In genomic region chr8:120020298-120020697, GRCm38 (mm10) we compare ENCODE assay signal across 29 mouse cellular contexts. TPM values are rescaled to one million over a fixed set of nuclear protein-coding genes. Genes with fewer than 3 reads are reported as not detected.
DNase-seq lines count a peak whose midpoint lies in the region; ATAC-seq and TF ChIP-seq lines count a peak whose summit lies in the region.
"Had no signal": no experiment of that assay in that cellular context is flagged by ENCODE, and none has a peak within 500 bp of the region (broad histone marks: within the 10 kb centered on the region; RNA-seq: fewer than 3 reads in every experiment).

No protein-coding gene starts in this region.

- peaks cover 5% of the 10 kb centered on the region for H3K4me1 ChIP-seq in kidney, adult 2 months (ENCODE audit: control insufficient read depth, insufficient read depth, low read length)
- peaks cover 53% of the 10 kb centered on the region for H3K4me1 ChIP-seq in G1E (ENCODE audit: insufficient read depth, low read depth, low read length)
- peaks cover 15% of the 10 kb centered on the region; the same call in 1 of the 2 replicates for H3K4me1 ChIP-seq in limb, embryonic 14.5 days (ENCODE audit: control insufficient read depth, insufficient read depth, low read length)
- H3K4me1 ChIP-seq: forebrain, embryonic 13.5 days; heart, embryonic 10.5 days had no signal

- no peak for TF ChIP-seq CTCF in kidney, adult 2 months (conservative IDR thresholded peaks at IDR 0.05; ENCODE audit: insufficient read depth, insufficient read length, low read depth, low read length)
- TF ChIP-seq CTCF in G1E (IDR thresholded peaks at IDR 0.05; ENCODE audit: low read depth, low read length), result no peak

- ATAC-seq in G1E (ENCODE audit: extremely low read depth, insufficient number of reproducible peaks, low FRiP score, poor library complexity, severe bottlenecking), result 0 out of 2 replicates have a peak, but pooled peaks have one; percentile 16
- ATAC-seq in limb, embryonic 14.5 days (ENCODE audit: low FRiP score, low read depth), result no peak
- no peak for ATAC-seq in erythroid progenitor cell, adult 5-6 weeks (replicated peaks; ENCODE audit: low FRiP score, poor library complexity, severe bottlenecking)
- ATAC-seq: forebrain, embryonic 13.5 days; forebrain, embryonic 16.5 days had no signal

- H3K27ac ChIP-seq in kidney, adult 2 months (ENCODE audit: insufficient read depth, low read depth, low read length), result no peak overlapping the region
- H3K27ac ChIP-seq in limb, embryonic 14.5 days (replicated peaks; ENCODE audit: low read depth, low read length), result 0 out of 2 replicates have a peak overlapping the region, but pooled peaks have one; percentile 3
- H3K27ac ChIP-seq: embryonic facial prominence, embryonic 10.5 days; embryonic facial prominence, embryonic 13.5 days; forebrain, embryonic 10.5 days; forebrain, embryonic 13.5 days; heart, adult 2 months; heart, embryonic 10.5 days; heart, embryonic 13.5 days; hindbrain, embryonic 14.5 days had no signal

- H3K9me3 ChIP-seq in G1E (replicated peaks), result peaks cover 5% of the 10 kb centered on the region
- no peaks in the 10 kb centered on the region for H3K9me3 ChIP-seq in limb, embryonic 14.5 days (ENCODE audit: control insufficient read depth, low read length)
- H3K9me3 ChIP-seq: embryonic facial prominence, embryonic 10.5 days; embryonic facial prominence, embryonic 13.5 days; forebrain, embryonic 10.5 days; forebrain, embryonic 13.5 days; heart, embryonic 10.5 days; heart, embryonic 13.5 days had no signal

- no peak overlapping the region for H3K9ac ChIP-seq in limb, embryonic 14.5 days (ENCODE audit: low read depth, low read length, severe bottlenecking)
- H3K9ac ChIP-seq: embryonic facial prominence, embryonic 13.5 days; forebrain, embryonic 13.5 days; heart, embryonic 13.5 days; hindbrain, embryonic 14.5 days had no signal

- peak; percentile 43 for DNase-seq in kidney, adult 2 months
- DNase-seq in kidney, adult 11 months, result no peak
- no peak for DNase-seq in G1E (ENCODE audit: low spot score)
- DNase-seq in limb, embryonic 14.5 days (ENCODE audit: low spot score), result no peak
- peak; percentile 62 for DNase-seq in retina, postnatal 1 day
- DNase-seq in thymus, postnatal 10 days (ENCODE audit: low spot score in 2 of 2), result no peak
- DNase-seq in cerebellum, postnatal 14 days, result no peak
- DNase-seq: adrenal gland, adult 2 months; adrenal gland, postnatal 14 days; cerebellum, adult 11 months; cerebellum, adult 2 months; cerebellum, adult 9-11 months; cerebellum, postnatal 36 days; embryo, embryonic 11 days; gastrocnemius, postnatal 10 days; gastrocnemius, postnatal 36 days; heart, adult 2 months; heart, postnatal 14 days; heart, postnatal 4 days had no signal

- TF ChIP-seq POLR2A in kidney, adult 2 months (IDR thresholded peaks at IDR 0.05; ENCODE audit: low read depth, low read length), result no peak
- TF ChIP-seq POLR2A in limb, embryonic 14.5 days (IDR thresholded peaks at IDR 0.05; ENCODE audit: borderline replicate concordance, extremely low read depth, insufficient read depth, insufficient read length), result no peak

- no peak overlapping the region for H3K4me2 ChIP-seq in limb, embryonic 14.5 days (replicated peaks; ENCODE audit: low read depth, low read length, severe bottlenecking)
- H3K4me2 ChIP-seq: embryonic facial prominence, embryonic 13.5 days; forebrain, embryonic 13.5 days; heart, embryonic 13.5 days; hindbrain, embryonic 14.5 days had no signal

- WGBS in kidney, adult 2 months, result 44% methylated on average over 7 of the region's 7 CpGs
- WGBS in limb, embryonic 14.5 days, result 76% methylated on average over 7 of the region's 7 CpGs

- H3K4me3 ChIP-seq in kidney, adult 2 months (ENCODE audit: insufficient read depth, low read depth, low read length), result no peak overlapping the region
- no peak overlapping the region; the same call in 1 of the 2 replicates for H3K4me3 ChIP-seq in G1E (ENCODE audit: low read depth, low read length)
- no peak overlapping the region for H3K4me3 ChIP-seq in limb, embryonic 14.5 days (replicated peaks; ENCODE audit: low read length)
- H3K4me3 ChIP-seq: embryonic facial prominence, embryonic 10.5 days; embryonic facial prominence, embryonic 13.5 days; erythroblast, embryonic 14.5 days; forebrain, embryonic 10.5 days; forebrain, embryonic 13.5 days; heart, adult 2 months; heart, embryonic 10.5 days; heart, embryonic 13.5 days had no signal

- H3K36me3 ChIP-seq in kidney, adult 2 months (ENCODE audit: control insufficient read depth, insufficient read depth, low read length), result no peaks in the 10 kb centered on the region
- no peaks in the 10 kb centered on the region for H3K36me3 ChIP-seq in G1E (replicated peaks)
- H3K36me3 ChIP-seq in limb, embryonic 14.5 days (ENCODE audit: control insufficient read depth, insufficient read depth, low read length), result no peaks in the 10 kb centered on the region
- H3K36me3 ChIP-seq: embryonic facial prominence, embryonic 13.5 days; forebrain, embryonic 10.5 days; heart, embryonic 10.5 days; heart, embryonic 13.5 days had no signal

- no peaks in the 10 kb centered on the region for H3K27me3 ChIP-seq in kidney, adult 2 months (replicated peaks; ENCODE audit: control insufficient read depth, insufficient read depth, low read length)
- H3K27me3 ChIP-seq in G1E (ENCODE audit: insufficient read depth, low read length), result peaks cover 88% of the 10 kb centered on the region
- no peaks in the 10 kb centered on the region for H3K27me3 ChIP-seq in limb, embryonic 14.5 days (ENCODE audit: control insufficient read depth, insufficient read depth, low read length)
- H3K27me3 ChIP-seq: embryonic facial prominence, embryonic 13.5 days; forebrain, embryonic 13.5 days had no signal

RNA-seq across cellular contexts. Expression of gene Crispld2, which starts 28.1 kb away (rescaled TPM):
- polyA plus RNA-seq in kidney, adult 2 months (2012; rRNA removed), result 16.7 and 19.7 TPM in 2 replicates
- total RNA-seq in G1E (2014; fragmentation: Nextera tagmentation) (0.24 and 0.45 TPM in 2 replicates), G1E (2017) (2.8 and 3.7 TPM in 2 replicates)
- 0.23 and 0.24 TPM in 2 replicates for polyA plus RNA-seq in G1E (2012)
- polyA plus RNA-seq in limb, embryonic 14.5 days (2012; rRNA removed), result 7.5 and 8.6 TPM in 2 replicates
- 3.9 and 4.5 TPM in 2 replicates for polyA plus RNA-seq in limb, embryonic 14.5 days (2014; fragmentation: Nextera tagmentation; extraction: Ambion mirVana)
- 2.2 and 4.6 TPM in 2 replicates for total RNA-seq in erythroid progenitor cell, adult 5-6 weeks (2015; ENCODE audit: low replicate concordance)
- 1.9 and 2.1 TPM in 2 replicates for total RNA-seq in erythroid progenitor cell, adult 5-6 weeks (2017; ENCODE audit: low replicate concordance)
- polyA plus RNA-seq: erythroblast, embryonic 14.5 days had no signal

Comparison
In these comparisons a context has a peak if more than half of its experiments do, and no peak if none do; other contexts are left out.
1. DNase-seq: peak in kidney, adult 2 months (single experiment) and retina, postnatal 1 day (single experiment); none in kidney, adult 11 months (single experiment), G1E (single experiment), limb, embryonic 14.5 days (single experiment), thymus, postnatal 10 days (0 of 2) and cerebellum, postnatal 14 days (0 of 2).